Mouse (Mus musculus) C2C12 (cell line): ENCODE results near the gene Cdkl3.

Experiments
- MAX ChIP-seq: IDR thresholded peaks from one replicate; pipeline ENCODE4 v1.6.1; 2011; ENCODE audit warnings: mild to moderate bottlenecking, control low read depth
- USF1 ChIP-seq: IDR thresholded peaks from one replicate; pipeline ENCODE4 v1.6.1; 2011; ENCODE audit warnings: low read depth, mild to moderate bottlenecking, control low read depth, moderate library complexity

DNA sequence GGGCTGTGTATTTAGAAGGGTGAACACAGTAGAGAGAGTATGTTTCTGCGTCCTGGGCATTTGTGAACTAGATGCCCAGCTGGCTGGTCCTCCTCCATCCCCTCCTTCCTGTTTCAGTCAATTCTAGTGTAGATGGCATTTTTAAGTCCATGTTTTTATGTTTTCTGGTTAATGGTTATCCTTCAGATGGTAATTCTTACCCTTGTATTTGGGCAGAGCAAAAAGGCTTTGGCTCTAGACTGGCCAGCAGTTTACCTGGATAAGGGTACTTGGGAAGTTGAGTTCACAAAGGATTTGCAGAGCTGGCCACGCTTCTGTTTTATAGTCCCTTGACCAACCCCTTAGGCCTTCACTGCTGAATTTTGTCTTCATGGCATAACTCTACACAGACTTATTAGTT is 102.0 kb downstream of the Cdkl3 start:
- no peak for TF ChIP-seq MAX
- no peak for TF ChIP-seq USF1
